Mouse (Mus musculus): ENCODE measurements around the gene Carhsp1.

Gene Carhsp1

GRCm38 (mm10) chr16:8673343-8673742 is 1.4 kb upstream of the Carhsp1 start:
- no peak for DNase-seq

DNA sequence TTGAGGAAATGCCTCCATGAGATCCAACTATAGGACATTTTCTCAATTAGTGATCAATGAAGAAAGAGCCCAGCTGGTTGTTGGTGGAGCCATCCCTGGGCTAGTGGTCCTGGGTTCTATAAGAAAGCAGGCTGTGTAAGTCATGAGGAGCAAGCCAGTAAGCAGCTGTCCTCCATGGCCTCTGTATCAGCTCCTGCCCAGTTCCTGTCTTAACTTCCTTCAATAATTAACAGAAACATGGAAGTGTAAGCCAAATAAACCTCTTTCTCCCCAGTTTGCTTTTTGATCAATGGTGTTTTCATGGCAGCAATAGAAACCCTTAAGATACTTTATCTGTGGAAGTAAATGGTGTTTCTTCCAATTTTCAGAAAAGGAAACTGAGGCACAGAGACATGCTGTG is 856 bp upstream of the Carhsp1 start:
- no peak for DNase-seq

DNA sequence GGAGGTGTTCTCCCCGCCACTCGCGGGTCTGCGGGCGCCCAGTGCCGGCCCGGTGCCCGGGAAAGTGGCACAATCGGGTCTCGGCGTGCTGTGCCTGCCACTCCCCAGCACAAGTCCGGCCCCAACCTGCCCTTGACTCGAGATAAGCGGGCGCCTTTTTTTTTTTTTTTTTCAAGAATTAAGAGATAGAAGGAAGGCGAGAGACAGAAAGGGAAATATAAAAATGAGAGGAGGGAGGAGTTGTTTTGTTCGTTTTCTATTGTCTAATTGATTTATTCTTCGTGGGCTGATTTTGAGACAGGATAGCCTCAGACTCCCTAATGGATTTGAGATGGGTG is 364 bp upstream of the Carhsp1 start:
- DNase-seq, result no peak

DNA sequence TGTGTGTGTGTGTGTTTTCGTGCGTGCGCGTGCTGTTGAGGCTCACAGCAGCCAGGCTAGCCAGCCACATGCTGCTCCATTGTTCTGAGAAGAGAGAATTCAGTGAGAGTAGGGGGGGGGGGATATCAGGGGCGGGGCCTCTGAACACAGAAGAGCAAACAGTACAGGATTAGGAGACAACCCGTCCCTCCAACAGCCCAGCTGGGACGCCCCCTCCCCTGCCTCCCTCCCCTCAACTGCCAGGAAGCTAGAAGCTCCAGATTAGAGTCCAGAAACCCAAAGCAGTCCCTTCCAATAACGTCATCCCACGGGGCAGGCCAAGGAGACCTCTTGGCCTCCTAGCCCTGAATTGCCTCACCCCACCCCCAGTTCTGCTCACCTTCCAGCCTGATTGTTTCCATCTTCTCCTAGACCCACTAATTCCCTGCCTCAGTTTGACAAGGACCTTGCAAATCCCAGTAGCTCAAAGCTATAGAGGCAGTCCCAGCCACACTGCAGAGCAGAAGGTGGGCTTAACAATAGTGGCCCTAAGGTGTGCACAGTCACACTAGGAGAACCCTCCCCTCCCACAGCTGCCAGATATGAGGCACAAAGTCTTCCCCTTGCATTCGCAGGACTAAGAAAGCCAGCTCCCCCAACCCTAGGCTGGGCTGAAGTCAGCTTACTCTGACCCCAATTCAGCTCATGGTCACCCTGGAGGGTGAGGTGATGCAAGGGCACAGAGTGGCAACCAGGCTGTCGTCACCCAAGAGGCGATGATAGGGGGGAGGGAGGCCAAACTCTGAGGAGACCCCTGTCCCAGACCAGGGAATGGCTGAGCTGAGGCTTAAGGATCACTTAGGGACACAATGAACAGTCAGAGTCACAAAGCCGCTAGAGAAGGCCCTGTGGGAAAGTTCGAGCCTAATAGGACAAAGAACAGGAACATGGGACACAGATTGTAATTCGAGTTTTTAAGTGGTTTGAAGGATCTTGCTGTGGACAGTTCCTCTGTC is 1.6 kb downstream of the Carhsp1 start:
- DNase-seq, result no peak

- no peak for DNase-seq
Measured at GRCm38 (mm10) chr16:8669432-8669831, 2.5 kb downstream of the Carhsp1 start.

GRCm38 (mm10) chr16:8668386-8668785 is 3.6 kb downstream of the Carhsp1 start:
- no peak for DNase-seq

GRCm38 (mm10) chr16:8667814-8668213 is 4.1 kb downstream of the Carhsp1 start:
- no peak for DNase-seq

DNA sequence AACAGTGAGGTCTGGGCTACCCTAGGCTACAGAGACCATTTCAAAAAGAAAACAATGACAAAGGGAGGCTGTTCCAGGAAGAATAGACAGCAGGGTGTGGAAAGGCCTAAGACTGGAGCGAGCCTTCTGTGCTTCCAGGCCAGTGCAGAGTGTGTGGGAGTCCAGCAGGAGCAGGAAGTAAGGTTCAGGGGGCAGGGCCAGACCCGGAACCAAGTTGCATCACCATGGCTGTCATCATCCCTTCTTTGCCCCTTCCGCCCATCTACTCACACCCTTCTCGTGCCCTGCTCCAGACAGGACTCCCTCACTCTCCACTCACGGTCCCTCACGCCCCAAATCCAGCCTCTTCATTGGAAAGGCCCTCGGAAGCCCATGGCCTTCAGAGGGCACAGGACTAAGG is 4.7 kb downstream of the Carhsp1 start:
- no peak for DNase-seq

DNA sequence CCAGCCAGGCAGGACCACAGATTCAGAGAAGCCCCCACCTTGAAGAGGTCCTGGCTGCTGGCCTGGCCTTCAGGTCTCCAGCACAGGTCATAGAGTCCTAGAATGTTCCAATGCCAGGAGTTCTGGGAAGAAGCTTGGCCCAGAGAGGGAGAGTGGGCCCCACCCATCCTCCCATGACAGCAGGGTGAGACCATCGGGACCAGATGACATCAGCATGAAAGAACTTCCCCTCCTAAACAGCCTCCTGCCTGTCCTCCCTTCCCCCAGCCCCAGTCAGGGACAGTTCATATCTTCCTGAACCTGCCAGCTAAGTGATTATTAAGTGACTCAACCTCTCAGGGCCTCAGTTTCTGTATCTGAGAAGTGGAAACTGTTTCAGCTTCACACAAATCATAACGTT is 5.5 kb downstream of the Carhsp1 start:
- DNase-seq, result no peak

DNA sequence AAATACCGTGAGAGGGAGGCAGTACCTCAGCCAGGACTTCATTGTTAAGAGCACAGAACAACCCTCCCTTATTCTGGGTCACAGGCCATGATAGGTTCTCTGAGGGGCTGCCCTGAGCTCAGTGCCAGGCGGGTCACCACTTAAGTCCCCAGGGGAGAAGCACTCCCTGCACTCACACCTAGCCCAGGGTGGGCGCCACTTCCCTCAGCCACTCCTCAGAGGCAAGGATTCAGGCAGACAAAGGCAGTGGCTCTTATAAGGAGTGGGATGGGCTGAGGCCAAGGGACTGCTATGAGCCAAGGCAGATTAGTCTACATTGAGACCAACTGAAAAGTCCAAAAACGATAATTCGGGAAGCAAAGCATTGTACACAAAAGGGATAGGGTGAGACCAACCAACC is 6.6 kb downstream of the Carhsp1 start:
- no peak for DNase-seq

DNA sequence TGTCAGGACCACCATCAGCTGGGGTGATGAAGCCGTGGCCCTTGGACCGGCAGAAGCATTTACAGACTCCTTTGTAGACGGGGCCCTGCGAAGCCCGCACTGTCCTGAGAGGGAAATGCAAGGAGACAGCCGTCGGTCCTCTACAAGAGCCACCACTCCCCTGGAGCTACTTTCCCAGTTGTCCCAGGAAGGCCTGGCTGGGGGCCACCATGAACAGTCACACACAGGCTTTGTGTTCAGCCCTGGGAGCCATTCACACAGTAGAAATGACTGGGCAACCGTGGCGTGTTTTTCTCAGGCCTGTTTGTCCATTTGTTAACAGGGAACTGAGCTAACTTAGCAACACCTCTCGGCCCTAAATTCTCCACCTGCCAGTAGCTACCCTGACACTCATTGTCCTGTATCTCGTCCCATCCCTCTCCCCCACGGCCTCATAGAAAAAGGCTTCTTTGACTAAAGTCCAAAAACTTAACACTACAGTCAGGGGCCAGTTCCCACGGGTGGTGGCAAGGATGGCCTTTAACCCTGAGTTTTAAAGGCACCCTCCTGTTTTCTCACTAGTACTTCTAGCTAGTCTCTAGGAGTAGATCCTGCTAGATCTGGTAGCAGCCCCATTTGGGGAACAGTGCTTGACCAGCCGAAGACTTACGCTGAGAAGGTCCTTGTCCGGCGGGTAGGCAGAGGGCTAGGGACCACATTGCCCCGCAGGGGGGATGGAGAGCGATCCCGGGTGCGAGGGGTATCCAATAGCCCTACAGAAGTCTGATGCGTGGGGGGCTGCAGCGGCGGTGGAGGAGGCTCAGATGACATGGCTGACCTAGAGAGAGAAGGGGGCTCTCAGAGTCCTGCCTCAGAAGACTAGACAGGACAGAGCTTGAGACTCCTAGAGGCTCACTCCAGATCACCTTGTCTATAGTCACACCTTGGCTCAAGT is 8.1 kb downstream of the Carhsp1 start:
- no peak for DNase-seq

GRCm38 (mm10) chr16:8663022-8663421 is 8.9 kb downstream of the Carhsp1 start:
- no peak for DNase-seq

DNA sequence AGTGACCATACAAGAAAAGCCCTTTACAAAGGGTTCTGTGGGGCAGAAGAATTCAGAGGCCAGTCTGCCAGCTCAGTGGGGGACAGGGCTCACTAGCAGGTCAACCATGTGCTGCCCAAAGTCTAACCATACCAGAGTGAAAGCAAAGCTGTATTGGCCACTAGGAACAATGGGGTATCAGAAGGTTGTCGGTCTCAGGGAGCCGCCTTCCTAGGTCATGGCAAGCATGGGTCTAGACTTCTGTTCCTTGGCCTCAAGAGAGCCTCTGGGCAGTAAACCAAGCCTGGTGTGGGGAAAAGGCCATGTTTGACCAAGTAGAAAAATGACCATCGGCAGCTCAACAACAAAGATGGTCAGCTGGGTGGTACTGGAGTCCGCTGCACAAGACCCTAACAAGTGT is 13.2 kb downstream of the Carhsp1 start:
- no peak for DNase-seq

- DNase-seq, result no peak
Measured at GRCm38 (mm10) chr16:8658349-8658748, 13.6 kb downstream of the Carhsp1 start.

GRCm38 (mm10) chr16:8656256-8656655 is 15.7 kb downstream of the Carhsp1 start:
- DNase-seq, result no peak

- no peak for DNase-seq
Measured at GRCm38 (mm10) chr16:8655599-8655998, 16.4 kb downstream of the Carhsp1 start.

DNA sequence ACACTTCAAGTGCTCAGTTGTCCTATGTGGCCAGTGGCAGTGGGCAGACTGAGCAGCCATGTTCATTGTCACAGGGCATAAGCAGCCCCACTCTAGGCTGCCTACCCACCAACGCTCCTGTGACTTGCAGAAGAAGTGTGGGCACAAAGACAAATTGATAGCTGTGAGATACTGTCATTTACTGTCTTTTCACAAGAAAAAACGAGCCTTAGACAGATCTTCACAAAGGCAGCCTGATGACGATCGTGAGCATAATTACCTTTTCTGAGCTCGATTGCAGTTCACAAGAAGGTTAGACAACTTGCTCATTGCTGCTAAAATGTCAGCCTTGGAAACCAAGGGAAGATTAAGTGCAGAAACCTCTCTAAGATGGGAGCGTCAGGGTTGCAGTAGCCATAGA is 16.8 kb downstream of the Carhsp1 start:
- DNase-seq, result no peak

DNA sequence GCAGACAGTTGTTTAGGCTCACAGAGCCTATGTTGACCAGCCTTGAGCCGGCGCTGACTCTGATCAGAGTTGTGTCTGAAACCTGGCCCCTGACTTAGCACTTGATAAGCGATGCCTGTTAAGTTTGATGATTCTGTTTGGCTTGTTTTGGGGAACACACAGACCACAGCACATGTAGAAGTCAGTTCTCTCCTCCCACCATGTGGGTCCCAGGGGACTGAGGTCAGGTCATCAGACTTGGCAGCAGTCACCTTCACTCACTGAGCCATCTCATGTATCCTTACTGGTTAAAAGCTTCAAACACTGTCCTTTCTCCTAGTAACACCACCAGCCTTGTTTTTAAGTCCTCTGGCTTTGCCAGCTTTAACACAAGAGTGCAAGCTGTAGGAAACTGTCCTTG is 21.9 kb downstream of the Carhsp1 start:
- no peak for DNase-seq

GRCm38 (mm10) chr16:8645546-8645945 is 26.4 kb downstream of the Carhsp1 start:
- no peak for DNase-seq

GRCm38 (mm10) chr16:8643855-8644254 is 28.1 kb downstream of the Carhsp1 start:
- DNase-seq, result no peak

- no peak for DNase-seq
Measured at GRCm38 (mm10) chr16:8639466-8640191, 32.3 kb downstream of the Carhsp1 start.

GRCm38 (mm10) chr16:8638131-8638530 is 33.8 kb downstream of the Carhsp1 start:
- no peak for DNase-seq
